Mouse (Mus musculus) midbrain, embryonic 11.5 days (tissue): ENCODE data around the gene Nmi. TPM values are rescaled to one million over a fixed set of nuclear protein-coding genes. Genes with fewer than 3 reads are reported as not detected.

Source experiments
- ATAC-seq: fragments of 200-750 bp; cut with Nextera tagmentation; 2 replicates; pipeline ENCODE4 v1.8.0; 2017; ENCODE audit warnings: moderate TSS enrichment, moderate library complexity; ENCODE audit not compliant: low FRiP score
- DNase-seq: peaks from one replicate; pipeline ENCODE4 v3.0.0; 2015; ENCODE audit warnings: low spot score; ENCODE audit errors: missing footprints
- H3K27ac ChIP-seq: fragments of 300-500 bp; sonication (generic); 2 replicates; pipeline ENCODE4 v1.5.1; 2014; ENCODE audit warnings: low read depth, low read length
- H3K27me3 ChIP-seq: fragments of 300-500 bp; sonication (generic); 2 replicates; pipeline ENCODE4 v1.6.1; 2014; ENCODE audit warnings: mild to moderate bottlenecking, low read length, moderate library complexity, mixed read lengths; ENCODE audit not compliant: control insufficient read depth, insufficient read depth
- H3K36me3 ChIP-seq: fragments of 300-500 bp; sonication (generic); 2 replicates; pipeline ENCODE4 v1.6.1; 2014; ENCODE audit warnings: mild to moderate bottlenecking, low read length, moderate library complexity, mixed read lengths; ENCODE audit not compliant: control insufficient read depth, insufficient read depth
- H3K4me1 ChIP-seq: fragments of 300-500 bp; sonication (generic); 2 replicates; pipeline ENCODE4 v1.6.1; 2014; ENCODE audit warnings: low read length; ENCODE audit not compliant: control insufficient read depth, insufficient read depth
- H3K4me2 ChIP-seq: fragments of 300-500 bp; sonication (generic); 2 replicates; pipeline ENCODE4 v1.6.1; 2014; ENCODE audit warnings: mild to moderate bottlenecking, moderate library complexity
- H3K4me3 ChIP-seq: fragments of 300-500 bp; sonication (generic); 2 replicates; pipeline ENCODE4 v1.5.1; 2014; ENCODE audit warnings: low read depth, low read length
- H3K9ac ChIP-seq: fragments of 300-500 bp; sonication (generic); 2 replicates; pipeline ENCODE4 v1.6.1; 2014; ENCODE audit warnings: low read length
- H3K9me3 ChIP-seq: fragments of 300-500 bp; sonication (generic); 2 replicates; pipeline ENCODE4 v1.6.1; 2016; ENCODE audit warnings: low read length; ENCODE audit not compliant: control insufficient read depth
- WGBS: fragments of 180-500 bp; shearing (Covaris S2); extraction: QIAGEN DNeasy Blood & Tissue Kit; methylation state at CpG from one replicate; pipeline ENCODE4 v1.1.7; 2014; 5-methylcytosine and 5-hydroxymethylcytosine counted together
- polyA plus RNA-seq: library from polyadenylated mRNA; unstranded; fragments of >200 nt; fragmentation: Nextera tagmentation; extraction: Ambion mirVana; gene quantifications from 2 replicates; pipeline ENCODE4 v1.2.1, GENCODE M21; 2014

Gene Nmi
- polyA plus RNA-seq, 1 experiment from 2014 or later = 6.6 TPM

- Histone ChIP-seq H3K27ac (no peak overlapping the region), H3K27me3 (no peaks in the 10 kb centered on the region), H3K36me3 (no peaks in the 10 kb centered on the region), H3K9me3 (no peaks in the 10 kb centered on the region), H3K9ac (no peak overlapping the region), H3K4me2 (no peak overlapping the region), H3K4me1 (no peaks in the 10 kb centered on the region), H3K4me3 (no peak overlapping the region)
- DNase-seq (peak; percentile 61), ATAC-seq (no peak)
- 35% methylated on average over 4 of the region's 4 CpGs for WGBS
These were observed 65.7 kb downstream of the Nmi start for GRCm38 (mm10) chr2:51907538-51908110.

DNA sequence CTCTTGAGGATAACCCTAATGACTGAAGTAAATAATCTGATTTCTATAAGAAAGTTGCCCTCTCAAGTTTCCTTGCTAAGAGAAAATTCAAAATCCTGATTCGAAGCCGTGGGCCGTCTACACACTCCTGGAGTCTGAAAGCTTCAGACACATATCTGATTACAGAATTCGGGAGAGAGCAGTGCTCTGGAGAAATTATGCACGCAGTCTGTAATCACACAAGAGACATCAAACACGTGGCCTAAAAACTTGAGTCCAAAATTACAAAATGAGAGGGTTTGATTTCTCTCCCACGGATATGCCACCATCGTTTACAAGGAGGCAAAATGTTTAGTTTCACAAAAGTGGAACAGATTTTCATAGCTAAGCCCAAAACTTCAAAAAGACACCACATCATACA is 67.7 kb downstream of the Nmi start:
- DNase-seq (peak; percentile 82), ATAC-seq (no peak)
- Histone ChIP-seq H3K9me3 (no peaks in the 10 kb centered on the region), H3K27ac (no peak overlapping the region), H3K4me1 (no peaks in the 10 kb centered on the region), H3K27me3 (no peaks in the 10 kb centered on the region), H3K4me2 (no peak overlapping the region), H3K36me3 (no peaks in the 10 kb centered on the region), H3K4me3 (no peak overlapping the region), H3K9ac (no peak overlapping the region)
- whole genome bisulfite sequencing = 92% methylated on average over 8 of the region's 8 CpGs

Other genes with a start within 250 kb of the Nmi start
- gene Rbm43, start 38.3 kb downstream of the Nmi start, polyA plus RNA-seq = 5.7 and 6.4 TPM in 2 replicates
- gene Tnfaip6, start 64.5 kb upstream of the Nmi start, polyA plus RNA-seq = 17.0 and 22.8 TPM in 2 replicates
- 51.2 and 51.4 TPM in 2 replicates for gene Rif1, start 99.3 kb upstream of the Nmi start, polyA plus RNA-seq